Mouse (Mus musculus) thymus, postnatal 0 days (tissue): Measurements from ENCODE around the gene Tiam1. TPM values are rescaled to one million over a fixed set of nuclear protein-coding genes. Genes with fewer than 3 reads are reported as not detected.
A peak's percentile ranks its signal among the peaks of the same experiment; 100 is the strongest.

Experiments
- DNase-seq: peaks from one replicate; pipeline ENCODE4 v3.0.0-alpha.2; 2015; ENCODE audit warnings: low spot score
- polyA plus RNA-seq: library from polyadenylated mRNA; unstranded; fragments of >200 nt; fragmentation: Nextera tagmentation; extraction: Ambion mirVana; gene quantifications from 2 replicates; pipeline ENCODE4 v1.2.1, GENCODE M21; 2015

Tiam1 gene
- polyA plus RNA-seq, 1 experiment from 2014 or later: 32.7 TPM

GRCm38 (mm10) chr16:89922458-89922857, 221.1 kb downstream of the Tiam1 start:
- DNase-seq: no peak

GRCm38 (mm10) chr16:89921370-89921769, 222.2 kb downstream of the Tiam1 start:
- DNase-seq: no peak

- DNase-seq: no peak
Measured at GRCm38 (mm10) chr16:89920417-89920816, 223.2 kb downstream of the Tiam1 start.

- DNase-seq: no peak
Measured at GRCm38 (mm10) chr16:89917404-89917803, 226.2 kb downstream of the Tiam1 start.

GRCm38 (mm10) chr16:89914946-89915345, 228.6 kb downstream of the Tiam1 start:
- no peak for DNase-seq

- no peak for DNase-seq
Measured at GRCm38 (mm10) chr16:89912686-89913375, 230.7 kb downstream of the Tiam1 start.

GRCm38 (mm10) chr16:89909393-89910068, 234.0 kb downstream of the Tiam1 start:
- DNase-seq: no peak

- no peak for DNase-seq
Measured at GRCm38 (mm10) chr16:89907651-89908050, 235.9 kb downstream of the Tiam1 start.

GRCm38 (mm10) chr16:89906909-89907308, 236.7 kb downstream of the Tiam1 start:
- no peak for DNase-seq

GRCm38 (mm10) chr16:89905730-89906305, 237.8 kb downstream of the Tiam1 start:
- peak; percentile 38 for DNase-seq

GRCm38 (mm10) chr16:89904121-89904520, 239.4 kb downstream of the Tiam1 start:
- DNase-seq: no peak

- DNase-seq: no peak
Measured at GRCm38 (mm10) chr16:89902578-89903304, 240.8 kb downstream of the Tiam1 start.

GRCm38 (mm10) chr16:89900681-89901080, 242.9 kb downstream of the Tiam1 start:
- DNase-seq: no peak

- no peak for DNase-seq
Measured at GRCm38 (mm10) chr16:89899192-89899591, 244.4 kb downstream of the Tiam1 start.

- DNase-seq: no peak
Measured at GRCm38 (mm10) chr16:89898299-89898625, 245.3 kb downstream of the Tiam1 start.

- no peak for DNase-seq
Measured at GRCm38 (mm10) chr16:89897547-89898298, 245.8 kb downstream of the Tiam1 start.

- DNase-seq: no peak
Measured at GRCm38 (mm10) chr16:89896885-89897546, 246.6 kb downstream of the Tiam1 start.

- DNase-seq: peak; percentile 18
Measured at GRCm38 (mm10) chr16:89896392-89896791, 247.2 kb downstream of the Tiam1 start.

GRCm38 (mm10) chr16:89895283-89895682, 248.3 kb downstream of the Tiam1 start:
- no peak for DNase-seq

GRCm38 (mm10) chr16:89894816-89895215, 248.8 kb downstream of the Tiam1 start:
- DNase-seq: no peak
